Comparison of ENCODE assay signal across 12 mouse cellular contexts in the genomic region with DNA sequence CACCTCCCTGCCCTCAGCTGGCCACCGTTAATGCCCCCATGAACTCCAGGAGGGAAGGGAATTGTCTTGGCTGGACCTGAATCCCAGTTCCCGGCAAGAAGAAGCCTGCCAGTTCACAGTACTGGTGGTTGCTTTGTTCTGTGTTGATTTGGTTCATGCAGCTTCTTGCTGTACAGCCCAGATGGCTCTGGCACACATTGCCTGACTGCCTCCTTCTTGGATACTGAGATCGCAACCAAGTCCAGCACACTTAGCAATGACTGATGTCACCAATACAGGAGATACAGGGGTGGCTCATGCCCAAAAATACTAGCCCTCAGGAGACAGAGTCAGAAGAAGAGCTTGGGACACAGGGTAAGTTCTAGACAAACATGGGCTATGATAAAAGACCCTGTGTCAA. TPM values are rescaled to one million over a fixed set of nuclear protein-coding genes. Genes with fewer than 3 reads are reported as not detected.
DNase-seq lines count a peak whose midpoint lies in the region; ATAC-seq and TF ChIP-seq lines count a peak whose summit lies in the region.
"Had no signal": no experiment of that assay in that cellular context is flagged by ENCODE, and none has a peak within 500 bp of the region (broad histone marks: within the 10 kb centered on the region; RNA-seq: fewer than 3 reads in every experiment).

No protein-coding gene starts in this region.

- no peak overlapping the region for H3K4me3 ChIP-seq in forebrain, embryonic 13.5 days
- no peak overlapping the region for H3K4me3 ChIP-seq in forebrain, embryonic 10.5 days
- no peak overlapping the region for H3K4me3 ChIP-seq in forebrain, embryonic 14.5 days (ENCODE audit: low read depth, low read length)
- no peak overlapping the region for H3K4me3 ChIP-seq in stomach, postnatal 0 days (ENCODE audit: low read depth, low read length)
- H3K4me3 ChIP-seq: liver, embryonic 12.5 days had no signal

- H3K27me3 ChIP-seq in forebrain, embryonic 13.5 days = no peaks in the 10 kb centered on the region
- H3K27me3 ChIP-seq in forebrain, embryonic 10.5 days (ENCODE audit: poor library complexity, severe bottlenecking) = no peaks in the 10 kb centered on the region
- H3K27me3 ChIP-seq in forebrain, embryonic 14.5 days (replicated peaks; ENCODE audit: control insufficient read depth, insufficient read depth, low read length) = no peaks in the 10 kb centered on the region
- no peaks in the 10 kb centered on the region for H3K27me3 ChIP-seq in stomach, postnatal 0 days (ENCODE audit: control insufficient read depth, insufficient read depth, low read length)
- H3K27me3 ChIP-seq: liver, embryonic 12.5 days had no signal

- H3K9ac ChIP-seq in forebrain, embryonic 13.5 days = no peak overlapping the region
- no peak overlapping the region for H3K9ac ChIP-seq in forebrain, embryonic 14.5 days (ENCODE audit: low read length)
- no peak overlapping the region for H3K9ac ChIP-seq in stomach, postnatal 0 days (ENCODE audit: low read length)
- H3K9ac ChIP-seq: liver, embryonic 12.5 days had no signal

- H3K27ac ChIP-seq in forebrain, embryonic 13.5 days = peak overlapping the region; percentile 80
- H3K27ac ChIP-seq in forebrain, embryonic 10.5 days = no peak overlapping the region
- H3K27ac ChIP-seq in forebrain, embryonic 14.5 days (ENCODE audit: low read depth, low read length) = peak overlapping the region; percentile 75
- H3K27ac ChIP-seq in stomach, postnatal 0 days (replicated peaks) = no peak overlapping the region
- H3K27ac ChIP-seq: liver, embryonic 12.5 days had no signal

- TF ChIP-seq CTCF in stomach, postnatal 0 days (IDR thresholded peaks at IDR 0.05; ENCODE audit: low read depth) = no peak

- peak; percentile 74; the same call in 1 of the 2 replicates for ATAC-seq in forebrain, embryonic 13.5 days
- peak; percentile 79 for ATAC-seq in forebrain, embryonic 14.5 days
- ATAC-seq in stomach, postnatal 0 days (ENCODE audit: low FRiP score, low TSS enrichment) = no peak
- ATAC-seq: liver, embryonic 12.5 days; midbrain, embryonic 16.5 days had no signal

- WGBS in forebrain, embryonic 13.5 days = 63% methylated on average over 3 of the region's 3 CpGs
- WGBS in forebrain, embryonic 10.5 days = 82% methylated on average over 3 of the region's 3 CpGs
- WGBS in forebrain, embryonic 14.5 days = 49% methylated on average over 3 of the region's 3 CpGs
- WGBS in stomach, postnatal 0 days = 71% methylated on average over 3 of the region's 3 CpGs

- no peaks in the 10 kb centered on the region for H3K9me3 ChIP-seq in forebrain, embryonic 13.5 days (replicated peaks)
- H3K9me3 ChIP-seq in forebrain, embryonic 10.5 days = no peaks in the 10 kb centered on the region
- H3K9me3 ChIP-seq in forebrain, embryonic 14.5 days (replicated peaks; ENCODE audit: control insufficient read depth, low read length) = no peaks in the 10 kb centered on the region
- H3K9me3 ChIP-seq in stomach, postnatal 0 days (ENCODE audit: control insufficient read depth, low read length) = no peaks in the 10 kb centered on the region
- H3K9me3 ChIP-seq: liver, embryonic 12.5 days had no signal

- TF ChIP-seq EP300 in stomach, postnatal 0 days (optimal IDR thresholded peaks at IDR 0.05) = no peak

- H3K36me3 ChIP-seq in forebrain, embryonic 13.5 days (ENCODE audit: poor library complexity, severe bottlenecking) = no peaks in the 10 kb centered on the region
- no peaks in the 10 kb centered on the region for H3K36me3 ChIP-seq in forebrain, embryonic 10.5 days (replicated peaks)
- H3K36me3 ChIP-seq in forebrain, embryonic 14.5 days (ENCODE audit: control insufficient read depth, insufficient read depth, low read length) = no peaks in the 10 kb centered on the region
- no peaks in the 10 kb centered on the region for H3K36me3 ChIP-seq in stomach, postnatal 0 days (ENCODE audit: control insufficient read depth, insufficient read depth, low read length)
- H3K36me3 ChIP-seq: liver, embryonic 12.5 days had no signal

- H3K4me1 ChIP-seq in forebrain, embryonic 13.5 days = peaks cover 19% of the 10 kb centered on the region
- H3K4me1 ChIP-seq in forebrain, embryonic 10.5 days = peaks cover 13% of the 10 kb centered on the region
- peaks cover 9% of the 10 kb centered on the region for H3K4me1 ChIP-seq in forebrain, embryonic 14.5 days (ENCODE audit: control insufficient read depth, insufficient read depth, low read length)
- H3K4me1 ChIP-seq in stomach, postnatal 0 days (replicated peaks; ENCODE audit: control insufficient read depth, insufficient read depth) = no peaks in the 10 kb centered on the region

- intact Hi-C loops in heart, postnatal 14 days (cut with DNase I) = no loop called here

- DNase-seq in forebrain, embryonic 10.5 days (ENCODE audit: extremely low spot score, low spot score) = no peak
- DNase-seq in right cerebral cortex, postnatal 10 days (ENCODE audit: low spot score in 2 of 2) = peak; percentile 65 to 78
- no peak for DNase-seq in right cerebral cortex, adult 2 months (ENCODE audit: low spot score in 2 of 2)
- peak; percentile 78 for DNase-seq in forebrain, embryonic 14.5 days (ENCODE audit: low spot score)
- no peak for DNase-seq in heart, postnatal 14 days
- no peak for DNase-seq in urinary bladder, postnatal 14 days (ENCODE audit: low spot score)
- no peak for DNase-seq in stomach, postnatal 0 days (ENCODE audit: low spot score)
- DNase-seq: heart, postnatal 10 days; kidney, adult 18-20 months had no signal

- H3K4me2 ChIP-seq in forebrain, embryonic 13.5 days = no peak overlapping the region
- H3K4me2 ChIP-seq in forebrain, embryonic 14.5 days (ENCODE audit: low read length) = no peak overlapping the region
- no peak overlapping the region for H3K4me2 ChIP-seq in stomach, postnatal 0 days (replicated peaks; ENCODE audit: low read depth)
- H3K4me2 ChIP-seq: liver, embryonic 12.5 days had no signal

RNA-seq across cellular contexts. Expression of a gene that starts 12.9 kb away (rescaled TPM):
- polyA plus RNA-seq in forebrain, embryonic 13.5 days (2015; fragmentation: Nextera tagmentation; extraction: Ambion mirVana) = 42.7 and 43.1 TPM in 2 replicates
- polyA plus RNA-seq in forebrain, embryonic 10.5 days (2016; fragmentation: Nextera tagmentation; extraction: Ambion mirVana) = 1.6 and 2.0 TPM in 2 replicates
- 71.9 and 75.1 TPM in 2 replicates for polyA plus RNA-seq in forebrain, embryonic 14.5 days (2014; fragmentation: Nextera tagmentation; extraction: Ambion mirVana)
- under 1 TPM in 1 of 2 experiments, not detected in 1; 0.41 TPM for total RNA-seq in heart, postnatal 14 days (2021)
- polyA plus RNA-seq in stomach, postnatal 0 days (2015; fragmentation: Nextera tagmentation; extraction: Ambion mirVana) = 1.2 and 1.3 TPM in 2 replicates

RNA-seq across cellular contexts. Expression of a gene that starts 31.8 kb away (rescaled TPM):
- 48.3 and 49.1 TPM in 2 replicates for polyA plus RNA-seq in forebrain, embryonic 13.5 days (2015; fragmentation: Nextera tagmentation; extraction: Ambion mirVana)
- polyA plus RNA-seq in forebrain, embryonic 10.5 days (2016; fragmentation: Nextera tagmentation; extraction: Ambion mirVana) = 58.2 and 58.6 TPM in 2 replicates
- 41.5 and 49.4 TPM in 2 replicates for polyA plus RNA-seq in forebrain, embryonic 14.5 days (2014; fragmentation: Nextera tagmentation; extraction: Ambion mirVana)
- total RNA-seq in heart, postnatal 14 days (2021) = 10 to 100 TPM; 36.1 TPM
- 33.4 and 33.6 TPM in 2 replicates for polyA plus RNA-seq in stomach, postnatal 0 days (2015; fragmentation: Nextera tagmentation; extraction: Ambion mirVana)

RNA-seq across cellular contexts. Expression of a gene that starts 44.8 kb away (rescaled TPM):
- polyA plus RNA-seq in forebrain, embryonic 13.5 days (2015; fragmentation: Nextera tagmentation; extraction: Ambion mirVana) = 4.5 and 5.4 TPM in 2 replicates
- 2.2 and 2.8 TPM in 2 replicates for polyA plus RNA-seq in forebrain, embryonic 10.5 days (2016; fragmentation: Nextera tagmentation; extraction: Ambion mirVana)
- polyA plus RNA-seq in forebrain, embryonic 14.5 days (2014; fragmentation: Nextera tagmentation; extraction: Ambion mirVana) = 5.9 and 10.0 TPM in 2 replicates
- total RNA-seq in heart, postnatal 14 days (2021) = 1 to 10 TPM; 2.8 to 3.7 TPM
- polyA plus RNA-seq in stomach, postnatal 0 days (2015; fragmentation: Nextera tagmentation; extraction: Ambion mirVana) = 0.36 and 0.44 TPM in 2 replicates

Comparison
In these comparisons a context has a peak if more than half of its experiments do, and no peak if none do; other contexts are left out.
1. H3K27ac ChIP-seq: peak in forebrain, embryonic 13.5 days (single experiment) and forebrain, embryonic 14.5 days (single experiment); none in forebrain, embryonic 10.5 days (single experiment) and stomach, postnatal 0 days (single experiment).
2. DNase-seq: peak in right cerebral cortex, postnatal 10 days (2 of 2) and forebrain, embryonic 14.5 days (single experiment); none in forebrain, embryonic 10.5 days (single experiment), right cerebral cortex, adult 2 months (0 of 2), heart, postnatal 14 days (0 of 2), urinary bladder, postnatal 14 days (single experiment) and stomach, postnatal 0 days (single experiment).
3. RNA of a gene that starts 12.9 kb away (polyA plus RNA-seq): 71.9 to 75.1 TPM in forebrain, embryonic 14.5 days and 42.7 to 43.1 TPM in forebrain, embryonic 13.5 days; 1.6 to 2.0 TPM in forebrain, embryonic 10.5 days and 1.2 to 1.3 TPM in stomach, postnatal 0 days; every median in the first group is over 10 times any median in the second.